Mouse (Mus musculus): ENCODE data around the gene Smarca4.

The Smarca4 gene

GRCm38 (mm10) chr9:21717015-21717414 is 101.0 kb downstream of the Smarca4 start:
- in situ Hi-C loops (cut with MboI, MseI): no loop called here

DNA sequence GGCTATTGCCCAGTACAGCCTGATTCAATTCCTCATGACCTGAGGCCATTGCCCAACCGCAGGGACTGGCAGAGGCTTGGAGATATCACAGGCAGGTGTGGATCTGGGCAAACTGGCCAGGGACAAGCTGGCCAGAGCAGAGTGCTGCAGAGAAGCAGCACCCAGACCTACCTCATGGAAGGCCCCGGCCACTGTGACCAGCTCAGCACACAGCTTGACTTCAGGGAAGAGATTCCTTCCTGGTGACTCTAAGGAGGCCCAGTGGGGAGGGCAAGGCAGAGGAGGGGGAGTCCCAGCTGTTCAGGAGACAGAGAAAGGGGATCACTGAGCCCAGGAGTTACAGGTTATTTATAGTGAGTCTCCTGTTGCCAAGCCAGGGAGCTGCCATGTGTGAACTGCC is 105.1 kb downstream of the Smarca4 start:
- in situ Hi-C loops (cut with MboI, MseI): no loop called here

DNA sequence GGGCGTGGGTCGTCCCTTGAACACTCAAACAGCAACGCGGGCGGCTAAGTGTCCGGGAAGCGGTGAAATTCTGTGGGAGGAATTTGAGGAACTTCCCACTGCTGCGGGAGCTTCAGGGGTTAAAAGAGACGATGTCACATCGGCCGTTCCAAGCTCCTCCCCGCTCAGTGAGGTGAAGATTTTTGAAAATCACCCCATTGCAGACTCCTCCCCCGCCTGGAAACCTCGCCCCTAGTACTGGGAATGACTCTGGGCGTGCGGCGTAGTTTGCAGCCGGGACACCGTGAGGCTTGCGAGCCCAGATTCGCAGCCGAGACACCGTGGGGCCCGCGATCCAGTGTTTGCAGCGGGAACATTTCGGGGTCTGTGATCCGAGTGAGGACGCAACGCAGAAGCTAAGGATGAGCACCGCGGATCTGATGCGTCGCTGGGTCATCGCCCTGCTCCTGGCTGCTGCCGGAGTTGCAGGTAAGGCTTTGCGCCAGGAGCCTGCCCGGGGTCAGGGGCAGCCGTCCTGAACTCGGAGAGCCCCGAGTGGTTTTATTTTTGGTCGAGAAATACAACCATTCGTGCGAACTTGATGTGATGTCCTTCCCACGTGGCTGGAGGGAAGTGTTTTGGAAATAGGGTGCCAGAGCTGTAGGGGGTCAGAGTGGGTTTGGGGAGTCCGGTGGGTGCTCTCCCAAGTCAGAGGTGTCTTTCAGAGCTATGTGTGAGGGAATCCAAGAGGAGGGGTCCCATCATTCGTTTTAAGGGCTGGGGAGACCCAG is 107.6 kb downstream of the Smarca4 start, which contains the start of gene Ldlr:
Ldlr (plus strand) TSS at position 107 of the 770 bp plus-strand sequence.
- in situ Hi-C loops (cut with MboI, MseI): no loop called here

DNA sequence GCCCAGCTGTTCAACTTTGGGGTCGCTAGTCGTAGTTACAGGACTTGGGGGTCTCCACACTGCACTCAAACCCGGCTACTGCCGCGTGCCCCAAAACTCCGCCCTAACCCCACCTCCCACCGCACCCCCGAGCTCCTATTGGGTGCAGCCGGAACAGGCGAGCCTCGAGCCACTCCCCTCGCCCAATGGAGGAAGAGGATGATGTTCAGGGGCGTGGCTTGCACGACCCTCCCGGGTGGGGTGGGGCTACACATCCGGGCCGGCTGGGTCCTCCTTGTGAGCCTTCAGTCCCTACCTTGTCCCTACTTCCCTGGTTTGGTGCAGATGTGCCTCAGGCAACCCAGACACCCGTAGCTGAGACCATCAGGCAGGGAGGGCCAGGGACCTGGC is 108.2 kb downstream of the Smarca4 start:
- in situ Hi-C loops (cut with MboI, MseI): no loop called here

GRCm38 (mm10) chr9:21725224-21726121 is 109.5 kb downstream of the Smarca4 start:
- in situ Hi-C loops (cut with MboI, MseI): no loop called here

- in situ Hi-C loops (cut with MboI, MseI): no loop called here
Measured at GRCm38 (mm10) chr9:21726218-21726975, 110.4 kb downstream of the Smarca4 start.

- in situ Hi-C loops (cut with MboI, MseI): no loop called here
Measured at GRCm38 (mm10) chr9:21728261-21728832, 112.4 kb downstream of the Smarca4 start.

GRCm38 (mm10) chr9:21729264-21729663 is 113.3 kb downstream of the Smarca4 start:
- in situ Hi-C loops (cut with MboI, MseI): no loop called here

DNA sequence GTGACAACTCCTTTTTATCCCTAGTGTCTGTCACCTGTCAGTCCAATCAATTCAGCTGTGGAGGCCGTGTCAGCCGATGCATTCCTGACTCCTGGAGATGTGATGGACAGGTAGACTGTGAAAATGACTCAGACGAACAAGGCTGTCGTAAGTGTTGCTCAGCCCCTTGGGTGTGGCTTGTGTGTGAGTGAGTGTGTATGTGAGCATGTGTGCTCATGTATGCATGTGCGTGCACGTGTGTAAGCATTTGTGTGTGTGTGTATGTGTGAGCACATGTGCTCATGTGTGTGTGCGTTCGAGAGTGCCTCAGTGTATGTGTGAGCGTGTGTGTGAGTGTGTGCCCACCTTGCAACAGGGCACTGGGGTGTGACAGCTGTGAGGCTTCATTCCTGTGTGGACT is 116.3 kb downstream of the Smarca4 start:
- in situ Hi-C loops (cut with MboI, MseI): no loop called here

GRCm38 (mm10) chr9:21733446-21733845 is 117.5 kb downstream of the Smarca4 start:
- in situ Hi-C loops (cut with MboI, MseI): no loop called here

DNA sequence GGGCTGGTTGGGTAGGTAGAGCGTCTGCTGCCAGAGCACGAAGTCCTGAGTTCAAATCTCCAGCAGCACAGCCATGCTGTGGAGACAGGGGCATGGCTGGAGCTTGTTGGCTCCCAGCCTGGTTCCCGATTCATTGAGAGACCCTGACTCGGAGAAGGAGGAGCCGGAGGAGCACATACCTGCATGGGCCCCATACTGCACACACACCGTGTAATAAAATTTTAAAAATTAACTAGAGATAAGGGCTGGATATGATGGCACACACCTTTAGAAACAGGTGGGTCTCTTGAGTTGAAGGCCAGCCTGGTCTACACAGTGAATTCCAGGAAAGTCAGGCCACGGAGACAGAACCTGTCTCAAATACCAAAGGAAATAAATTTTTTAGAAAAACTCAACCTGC is 118.0 kb downstream of the Smarca4 start:
- in situ Hi-C loops (cut with MboI, MseI): no loop called here

DNA sequence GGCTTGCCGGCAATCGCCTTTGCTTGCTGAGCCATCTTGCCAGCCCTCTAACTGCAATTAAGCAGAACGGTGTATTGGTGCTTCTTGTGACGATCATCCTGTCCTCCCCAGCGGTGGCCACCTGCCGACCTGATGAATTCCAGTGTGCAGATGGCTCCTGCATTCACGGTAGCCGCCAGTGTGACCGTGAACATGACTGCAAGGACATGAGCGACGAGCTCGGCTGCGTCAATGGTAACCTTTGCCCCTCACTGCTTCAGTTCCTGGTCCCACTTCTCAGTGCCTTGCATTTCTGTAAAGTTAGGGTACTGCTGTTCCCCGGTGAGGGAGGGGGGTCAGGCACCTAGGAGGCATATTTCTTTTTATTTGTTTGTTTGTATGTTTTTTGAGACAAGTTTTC is 119.2 kb downstream of the Smarca4 start:
- in situ Hi-C loops (cut with MboI, MseI): loop anchor here (5.0 kb wide), 1 partner anchor 58 kb away; no protein-coding TSS in a partner anchor

GRCm38 (mm10) chr9:21736580-21736979 is 120.6 kb downstream of the Smarca4 start:
- in situ Hi-C loops (cut with MboI, MseI): loop anchor here (5.0 kb wide), 1 partner anchor 59 kb away; no protein-coding TSS in a partner anchor

- in situ Hi-C loops (cut with MboI, MseI): loop anchor here (5.0 kb wide), 1 partner anchor 60 kb away; no protein-coding TSS in a partner anchor
Measured at GRCm38 (mm10) chr9:21737188-21737587, 121.2 kb downstream of the Smarca4 start.

DNA sequence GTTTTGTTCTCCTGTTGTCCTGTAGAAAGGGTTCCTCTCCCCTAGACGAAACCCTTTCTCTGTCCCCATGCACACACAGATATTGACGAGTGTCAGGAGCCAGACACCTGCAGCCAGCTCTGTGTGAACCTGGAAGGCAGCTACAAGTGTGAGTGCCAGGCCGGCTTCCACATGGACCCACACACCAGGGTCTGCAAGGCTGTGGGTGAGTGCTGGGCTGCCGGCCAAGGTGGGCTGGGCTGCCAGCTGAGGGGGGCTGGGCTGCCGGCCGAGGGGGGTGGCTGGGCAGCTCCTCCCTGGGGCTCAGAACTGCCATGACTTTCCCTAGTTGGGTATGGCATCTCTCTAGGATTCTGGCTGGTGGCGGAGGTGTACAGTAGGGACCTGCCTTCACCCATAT is 122.8 kb downstream of the Smarca4 start:
- in situ Hi-C loops (cut with MboI, MseI): loop anchor here (5.0 kb wide), 1 partner anchor 61 kb away; no protein-coding TSS in a partner anchor

- in situ Hi-C loops (cut with MboI, MseI): no loop called here
Measured at GRCm38 (mm10) chr9:21740427-21740826, 124.5 kb downstream of the Smarca4 start.

DNA sequence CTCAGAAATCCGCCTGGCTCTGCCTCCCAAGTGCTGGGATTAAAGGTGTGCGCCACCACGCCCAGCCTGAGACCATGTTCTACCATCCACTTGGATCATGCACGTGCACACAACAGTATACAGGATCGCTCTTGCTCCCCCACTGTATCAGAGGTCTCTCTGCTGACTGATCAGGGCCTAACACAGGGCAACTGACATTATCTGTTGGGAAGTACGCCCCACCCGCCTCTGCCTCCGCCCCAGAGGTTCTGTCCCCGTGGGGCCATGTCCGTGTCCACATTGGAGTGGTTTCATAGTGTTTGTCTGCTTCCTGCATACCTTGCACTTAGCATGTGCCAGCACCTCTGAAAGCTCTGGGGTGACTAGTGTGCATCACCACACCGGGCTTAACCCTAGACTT is 125.5 kb downstream of the Smarca4 start:
- in situ Hi-C loops (cut with MboI, MseI): no loop called here

- in situ Hi-C loops (cut with MboI, MseI): no loop called here
Measured at GRCm38 (mm10) chr9:21747238-21747774, 131.3 kb downstream of the Smarca4 start.

- in situ Hi-C loops (cut with MboI, MseI): no loop called here
Measured at GRCm38 (mm10) chr9:21748033-21748432, 132.1 kb downstream of the Smarca4 start.

GRCm38 (mm10) chr9:21748491-21748890 is 132.5 kb downstream of the Smarca4 start:
- in situ Hi-C loops (cut with MboI, MseI): no loop called here

All from regulatory T cell (primary cell).